Mouse (Mus musculus): ENCODE results near the gene Itprid1.

Gene Itprid1

GRCm38 (mm10) chr6:55829722-55830121 lies 7.0 kb upstream of the Itprid1 start:
- TF ChIP-seq GATA4 (IDR thresholded peaks at IDR 0.05; ENCODE audit: insufficient replicate concordance, low read length) = no peak

DNA sequence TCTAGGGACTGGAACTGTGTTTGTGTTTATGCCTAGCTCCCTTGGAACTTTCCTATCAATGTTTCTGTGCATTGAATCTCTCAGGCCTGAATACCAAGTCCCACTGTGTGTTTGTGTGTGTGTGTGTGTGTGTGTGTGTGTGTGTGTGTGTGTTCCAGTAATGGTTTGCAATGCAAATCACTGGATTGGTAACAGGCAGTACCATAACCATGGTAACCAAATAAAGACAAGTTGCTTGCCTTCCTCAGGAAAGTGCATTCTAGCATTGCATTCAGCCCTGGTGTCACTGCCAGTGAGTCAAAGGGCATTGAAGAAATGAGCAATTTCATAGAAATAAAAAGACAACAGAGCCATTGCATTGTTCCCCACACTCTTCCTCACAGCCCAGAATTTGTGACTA lies 15.9 kb downstream of the Itprid1 start:
- TF ChIP-seq GATA4 (IDR thresholded peaks at IDR 0.05; ENCODE audit: insufficient replicate concordance, low read length) = no peak

DNA sequence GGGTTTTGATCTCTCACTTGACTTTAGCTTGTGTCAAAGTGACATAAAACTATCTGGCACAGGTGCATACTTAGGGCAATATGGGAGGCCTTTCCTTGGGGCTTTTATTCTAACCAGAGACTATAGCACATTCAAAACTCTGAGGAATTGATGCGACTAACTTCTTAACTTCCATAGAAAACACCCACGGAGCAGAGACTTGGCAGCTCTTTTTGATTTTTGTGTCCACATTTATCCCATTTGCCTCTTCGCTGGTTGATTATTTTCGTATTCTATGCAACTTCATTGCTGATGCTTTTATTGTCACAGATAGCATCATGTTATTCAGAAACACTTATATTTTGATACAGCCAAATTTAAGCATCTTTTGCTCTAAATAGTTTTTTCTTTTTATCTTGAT lies 19.4 kb downstream of the Itprid1 start:
- no peak for TF ChIP-seq GATA4 (IDR thresholded peaks at IDR 0.05; ENCODE audit: insufficient replicate concordance, low read length)

DNA sequence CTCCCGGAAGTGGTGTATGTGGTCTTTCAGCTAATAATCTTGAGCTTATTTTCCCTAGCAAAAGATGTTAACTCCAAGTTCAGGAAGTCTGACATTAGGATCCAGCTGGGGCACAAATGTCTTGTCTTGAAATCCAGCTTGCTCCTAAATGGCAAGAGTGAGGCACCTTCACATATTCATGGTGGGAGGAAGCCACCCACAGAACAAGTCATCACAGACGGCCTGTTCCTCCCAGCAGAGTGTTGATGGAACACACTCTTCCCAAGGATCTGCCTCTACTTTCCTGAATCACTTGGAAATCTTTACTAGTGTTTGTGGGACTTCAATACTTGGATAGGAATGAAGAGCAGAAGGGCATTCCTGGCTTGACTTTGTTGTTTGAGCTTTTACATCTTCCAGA lies 28.5 kb downstream of the Itprid1 start:
- TF ChIP-seq GATA4 (IDR thresholded peaks at IDR 0.05; ENCODE audit: insufficient replicate concordance, low read length) = no peak

- no peak for TF ChIP-seq GATA4 (IDR thresholded peaks at IDR 0.05; ENCODE audit: insufficient replicate concordance, low read length)
Measured at GRCm38 (mm10) chr6:55879356-55879960, 42.8 kb downstream of the Itprid1 start.

DNA sequence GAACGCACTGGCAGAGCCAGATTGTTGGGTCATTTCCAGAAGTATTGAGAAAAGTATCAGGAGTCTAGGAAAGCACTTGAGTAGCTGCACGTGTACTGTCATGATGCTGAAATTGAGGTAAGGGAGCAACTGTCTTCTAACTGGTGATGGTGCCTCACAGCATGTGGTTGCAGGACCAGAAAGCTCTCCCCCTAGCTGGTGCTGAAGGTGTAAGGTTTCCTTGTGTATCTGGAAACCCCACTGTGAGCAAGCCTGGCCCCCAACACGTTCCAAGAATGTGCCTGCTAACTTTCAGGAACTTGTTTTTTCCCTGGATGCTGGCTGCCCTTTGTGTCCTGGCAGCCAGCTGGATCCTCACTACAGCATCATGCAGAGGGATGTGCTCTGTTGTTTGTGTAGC lies 44.2 kb downstream of the Itprid1 start:
- no peak for TF ChIP-seq GATA4 (IDR thresholded peaks at IDR 0.05; ENCODE audit: insufficient replicate concordance, low read length)

DNA sequence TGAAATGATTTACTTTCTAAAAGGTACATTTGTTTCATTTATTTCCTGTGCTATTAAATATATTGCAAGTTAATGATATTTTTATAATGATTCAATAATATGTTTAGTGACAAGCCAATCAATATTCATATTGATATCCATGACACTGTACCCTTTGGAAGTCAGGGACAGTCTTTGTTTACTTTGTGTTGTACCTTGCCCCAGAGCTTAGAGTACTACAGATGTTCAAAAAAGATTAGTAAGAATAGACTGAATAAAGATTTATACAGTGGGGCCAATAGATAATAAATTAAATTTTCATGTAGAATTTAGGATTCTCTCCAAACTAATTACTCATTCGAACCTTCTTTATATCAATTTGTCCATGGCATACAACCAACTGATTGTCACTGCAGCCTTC lies 50.9 kb downstream of the Itprid1 start:
- TF ChIP-seq GATA4 (IDR thresholded peaks at IDR 0.05; ENCODE audit: insufficient replicate concordance, low read length) = peak; percentile 57; the same call in 1 of the 2 replicates

- TF ChIP-seq GATA4 (IDR thresholded peaks at IDR 0.05; ENCODE audit: insufficient replicate concordance, low read length) = no peak
Measured at GRCm38 (mm10) chr6:55901568-55902328, 65.1 kb downstream of the Itprid1 start.

DNA sequence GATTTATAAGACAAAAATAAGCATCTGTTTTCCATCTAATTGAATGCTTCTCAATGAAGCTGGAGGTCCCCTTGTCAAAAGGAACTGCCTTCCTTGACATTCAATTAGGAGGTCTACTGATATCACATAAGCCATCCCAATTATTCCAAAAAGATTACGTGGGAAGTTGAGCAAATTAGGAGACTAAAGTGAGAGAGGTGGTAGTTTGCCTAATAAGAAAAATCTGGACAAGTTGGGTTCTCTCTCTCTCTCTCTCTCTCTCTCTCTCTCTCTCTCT lies 65.6 kb downstream of the Itprid1 start:
- TF ChIP-seq GATA4 (IDR thresholded peaks at IDR 0.05; ENCODE audit: insufficient replicate concordance, low read length) = no peak

DNA sequence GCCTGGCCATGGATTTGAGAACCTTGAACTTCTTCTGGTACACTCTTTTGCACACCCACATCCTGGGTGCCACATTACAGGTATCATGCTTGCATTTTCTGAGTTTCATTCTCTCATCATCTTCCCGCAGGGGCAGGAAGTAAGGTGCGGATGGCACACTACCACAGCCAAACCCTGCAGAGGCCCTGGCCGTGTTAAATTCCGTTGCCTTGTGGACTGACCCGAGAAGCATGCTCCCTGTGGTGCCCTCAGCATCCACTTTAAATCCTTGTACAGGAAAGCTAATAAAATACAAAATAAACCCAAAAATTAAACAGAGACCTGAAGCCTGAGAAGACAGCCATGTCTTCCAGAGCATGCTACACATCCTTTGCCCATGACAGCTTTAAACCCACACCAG lies 82.5 kb downstream of the Itprid1 start:
- no peak for TF ChIP-seq GATA4 (IDR thresholded peaks at IDR 0.05; ENCODE audit: insufficient replicate concordance, low read length)

DNA sequence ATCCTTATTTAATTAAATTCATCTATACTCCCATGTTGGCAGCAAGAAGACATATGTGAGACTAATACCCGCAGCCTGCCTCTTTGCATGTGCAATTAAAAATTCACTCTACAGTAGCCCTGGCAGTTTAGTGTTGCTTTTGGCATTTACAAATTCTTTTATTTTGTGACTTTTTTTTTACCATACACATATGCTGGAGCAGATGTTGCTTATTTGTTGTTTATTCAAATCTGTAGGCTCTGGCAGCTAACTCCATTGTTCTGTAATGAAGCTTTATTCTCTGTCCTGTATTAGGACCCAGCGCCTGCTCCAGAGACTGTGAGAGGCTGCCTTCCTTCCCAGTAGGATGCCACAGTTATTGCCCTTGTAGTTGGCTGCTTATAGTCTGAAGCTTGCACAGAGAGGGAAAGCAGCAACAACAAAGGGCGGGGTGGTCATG lies 83.6 kb downstream of the Itprid1 start:
- TF ChIP-seq GATA4 (IDR thresholded peaks at IDR 0.05; ENCODE audit: insufficient replicate concordance, low read length) = no peak

- TF ChIP-seq GATA4 (IDR thresholded peaks at IDR 0.05; ENCODE audit: insufficient replicate concordance, low read length) = no peak
Measured at GRCm38 (mm10) chr6:55920866-55921630, 84.4 kb downstream of the Itprid1 start.

DNA sequence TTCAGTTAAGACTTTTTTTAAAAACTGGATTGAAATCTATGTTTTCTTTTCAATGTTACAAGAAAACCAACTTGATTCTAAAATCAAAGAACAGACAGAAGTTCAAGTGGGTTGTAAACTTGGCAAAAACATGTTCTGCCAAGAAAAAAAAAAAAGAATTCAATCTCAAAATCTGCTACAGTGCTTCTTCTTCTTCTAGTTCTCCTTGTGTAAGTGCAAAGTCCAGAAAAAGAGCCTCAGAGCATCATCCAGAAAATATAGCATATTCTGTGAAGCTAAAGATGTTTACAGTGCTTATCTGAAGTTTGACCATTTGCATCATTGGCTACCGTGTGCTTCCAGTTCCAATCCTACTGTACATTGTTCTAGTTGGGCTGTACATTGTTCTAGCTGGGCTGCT lies 108.0 kb downstream of the Itprid1 start:
- TF ChIP-seq GATA4 (IDR thresholded peaks at IDR 0.05; ENCODE audit: insufficient replicate concordance, low read length) = no peak

DNA sequence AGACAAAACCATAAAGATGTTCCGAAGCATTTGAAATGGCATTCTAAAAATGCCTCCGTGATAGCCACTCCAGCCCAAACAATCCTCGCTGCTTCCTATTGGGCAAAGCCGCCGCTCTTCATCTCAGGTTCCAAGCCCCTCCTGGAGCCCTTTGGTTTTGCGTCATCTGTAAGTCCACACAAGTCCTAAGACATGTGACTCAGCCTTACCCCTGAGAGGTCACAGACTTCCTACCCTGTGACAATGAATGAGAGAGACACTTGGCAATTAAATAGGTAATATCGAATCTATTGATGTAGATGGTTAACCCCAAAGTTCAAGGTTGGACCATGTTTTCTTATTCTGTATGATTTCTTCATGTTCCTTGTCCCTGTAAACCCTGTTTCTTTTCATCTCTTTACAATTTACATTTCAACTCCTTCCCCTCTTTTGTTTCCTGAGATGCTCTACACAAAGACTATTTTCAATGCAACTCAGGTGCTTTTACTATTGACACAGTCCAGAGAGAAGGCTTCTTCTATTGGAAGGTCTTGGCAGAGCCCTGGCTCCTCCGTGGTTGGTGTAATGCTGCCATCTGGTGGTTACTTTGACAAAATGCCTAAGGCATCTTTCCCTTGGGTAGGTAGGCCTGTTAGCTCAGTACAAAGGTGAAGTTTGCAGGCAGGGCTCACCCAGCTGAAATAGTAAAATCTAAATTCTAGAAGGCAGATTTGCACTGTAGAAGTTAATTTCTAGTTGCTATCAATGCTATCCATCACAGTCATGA lies 113.8 kb downstream of the Itprid1 start:
- no peak for TF ChIP-seq GATA4 (IDR thresholded peaks at IDR 0.05; ENCODE audit: insufficient replicate concordance, low read length)

- TF ChIP-seq GATA4 (IDR thresholded peaks at IDR 0.05; ENCODE audit: insufficient replicate concordance, low read length) = no peak
Measured at GRCm38 (mm10) chr6:55972998-55973397, 136.3 kb downstream of the Itprid1 start.

Measured in liver, adult (tissue).